Mouse (Mus musculus) thymus, postnatal 4 days (tissue): ENCODE measurements at regions not wholly inside any gene's neighbourhood (a gene's known extent, or its start where the extent isn't known, plus 50 kb on each side); places are given as distances from the start of the nearest gene placed in this dataset.

Experiments
- DNase-seq: peaks from one replicate; pipeline ENCODE4 v3.0.0; 2021

- no peak for DNase-seq
Observed at GRCm38 (mm10) chr17:7680658-7681057, 146.4 kb downstream of the Fndc1 start.

GRCm38 (mm10) chr17:7679786-7680185 lies 147.3 kb downstream of the Fndc1 start:
- no peak for DNase-seq

DNA sequence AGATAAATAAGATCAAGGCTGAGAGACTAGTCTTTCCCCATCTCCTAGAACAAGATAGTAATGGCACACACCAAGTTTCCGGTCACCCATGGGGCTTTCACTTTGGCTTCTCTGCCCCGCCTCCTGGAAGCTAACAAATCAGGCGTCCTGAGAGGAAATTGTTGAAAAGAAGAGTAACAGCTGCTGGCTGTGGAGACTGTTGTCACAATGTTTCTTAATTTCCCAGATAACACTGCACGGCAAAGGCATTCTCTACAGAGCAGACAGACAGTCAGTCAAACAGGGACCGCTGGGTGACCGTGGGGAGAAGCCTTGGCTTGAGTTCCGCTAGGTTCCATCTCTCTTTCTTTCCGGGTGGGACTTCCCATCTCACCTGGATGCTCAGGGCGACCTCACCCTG lies 148.2 kb downstream of the Fndc1 start:
- no peak for DNase-seq

GRCm38 (mm10) chr17:7677796-7678195 lies 149.3 kb downstream of the Fndc1 start:
- DNase-seq, result no peak

DNA sequence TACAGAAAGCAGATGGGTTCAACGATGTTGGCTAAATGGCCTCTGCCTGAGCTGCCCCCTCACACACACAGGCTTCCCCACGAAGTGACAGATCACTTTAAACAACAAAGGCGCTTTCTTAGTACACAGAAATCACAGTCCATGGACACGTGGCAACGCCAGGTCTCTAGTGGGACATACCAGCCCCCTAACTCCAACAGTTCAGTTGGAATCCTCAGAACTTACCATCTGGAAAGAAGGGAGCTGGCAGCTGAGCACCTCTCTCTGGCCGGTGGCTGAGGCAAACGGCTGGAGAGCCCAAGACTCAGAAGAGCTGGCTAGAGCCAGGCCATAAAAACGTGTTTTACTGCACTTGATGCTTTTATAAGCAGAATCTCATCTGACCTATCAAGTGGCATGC lies 149.8 kb downstream of the Fndc1 start:
- DNase-seq, result no peak

DNA sequence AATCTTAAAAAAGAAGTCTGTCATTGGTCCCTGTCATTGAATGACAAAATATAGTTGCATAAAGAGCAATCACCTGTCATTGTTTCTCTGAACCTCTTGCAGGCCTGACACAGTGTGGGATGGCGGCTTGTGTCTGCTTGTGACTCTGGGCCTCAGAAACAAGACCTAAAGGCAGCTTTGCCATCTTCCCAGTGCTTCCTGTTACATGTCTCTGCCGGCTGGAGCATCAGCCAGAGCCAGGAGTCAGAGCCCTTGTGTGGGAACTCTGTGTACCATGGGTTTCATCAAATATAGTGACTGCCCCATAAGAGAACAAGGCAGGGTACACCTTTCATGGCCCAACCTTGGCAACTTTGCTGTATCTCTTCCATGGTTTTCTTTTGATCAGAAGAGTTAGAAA lies 150.3 kb downstream of the Fndc1 start:
- DNase-seq, result no peak

GRCm38 (mm10) chr17:7674511-7674910 lies 152.6 kb downstream of the Fndc1 start:
- no peak for DNase-seq

GRCm38 (mm10) chr17:7667826-7668225 lies 159.3 kb downstream of the Fndc1 start:
- no peak for DNase-seq

GRCm38 (mm10) chr17:7666781-7667398 lies 160.2 kb downstream of the Fndc1 start:
- no peak for DNase-seq

DNA sequence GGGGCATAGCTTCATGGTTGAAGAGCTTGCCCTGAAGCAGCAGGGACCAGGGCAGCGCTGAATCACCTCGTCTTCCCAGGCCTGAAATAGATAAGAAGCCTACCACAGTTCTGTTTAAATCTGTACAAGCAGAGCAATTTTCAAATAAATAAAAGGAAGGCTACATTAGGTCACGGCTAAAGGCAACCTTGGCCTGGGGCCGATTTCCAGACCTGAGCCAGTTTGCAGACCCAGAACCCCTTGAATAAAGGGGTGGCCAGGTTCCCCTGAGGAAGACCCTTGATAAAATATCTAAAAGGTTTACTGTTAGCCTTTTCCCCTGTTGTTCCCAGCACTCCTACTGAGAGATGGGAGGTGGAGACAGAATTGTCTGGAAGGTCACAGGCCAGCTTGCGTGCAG lies 160.9 kb downstream of the Fndc1 start:
- no peak for DNase-seq

GRCm38 (mm10) chr17:7665686-7666085 lies 161.4 kb downstream of the Fndc1 start:
- no peak for DNase-seq

DNA sequence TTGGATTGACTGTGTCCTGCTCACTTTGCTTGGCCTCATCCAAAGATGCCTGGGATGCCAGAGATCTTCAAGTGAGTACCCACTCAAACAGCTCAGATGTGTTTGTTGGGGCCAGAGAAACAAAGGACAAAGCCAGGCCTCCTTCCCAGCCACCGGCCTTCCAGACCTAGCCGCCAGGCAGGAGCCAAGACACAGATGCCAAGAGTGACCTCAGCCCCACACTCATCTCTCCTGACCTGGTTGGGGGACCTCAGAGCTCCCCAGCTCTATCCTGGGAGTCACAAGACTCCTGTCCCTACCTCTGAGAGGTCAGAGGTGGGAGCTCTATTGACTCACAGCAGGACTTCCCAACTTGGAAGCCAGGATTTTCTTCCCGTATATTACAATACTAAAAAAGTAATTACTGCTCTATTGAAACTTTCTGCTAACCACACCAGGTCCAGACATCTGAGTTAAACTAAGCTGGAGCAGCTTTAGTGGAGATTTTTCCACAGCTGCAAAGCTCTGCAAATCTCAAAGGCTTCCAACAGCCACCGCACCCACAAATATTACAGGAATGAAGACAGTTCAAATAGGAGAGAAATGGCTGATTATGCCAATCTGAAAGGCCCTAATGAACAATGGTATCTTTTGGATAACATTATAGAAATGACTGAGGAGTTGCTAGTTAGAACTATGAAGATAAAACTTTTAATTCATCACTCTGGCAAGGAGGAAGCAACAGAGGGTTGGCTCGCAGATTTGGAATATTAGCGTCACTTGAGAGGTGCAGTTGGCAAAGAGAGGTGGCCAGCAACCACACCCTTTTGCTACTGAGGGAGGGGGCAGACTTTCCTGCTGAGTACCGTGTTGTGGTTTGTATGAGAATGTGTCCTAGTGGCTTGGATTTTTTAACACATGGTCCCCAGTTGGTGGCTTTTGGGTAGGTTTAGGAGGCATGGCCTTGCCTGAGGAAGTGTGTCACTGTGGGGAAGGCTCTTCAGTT lies 162.9 kb downstream of the Fndc1 start:
- DNase-seq, result no peak

DNA sequence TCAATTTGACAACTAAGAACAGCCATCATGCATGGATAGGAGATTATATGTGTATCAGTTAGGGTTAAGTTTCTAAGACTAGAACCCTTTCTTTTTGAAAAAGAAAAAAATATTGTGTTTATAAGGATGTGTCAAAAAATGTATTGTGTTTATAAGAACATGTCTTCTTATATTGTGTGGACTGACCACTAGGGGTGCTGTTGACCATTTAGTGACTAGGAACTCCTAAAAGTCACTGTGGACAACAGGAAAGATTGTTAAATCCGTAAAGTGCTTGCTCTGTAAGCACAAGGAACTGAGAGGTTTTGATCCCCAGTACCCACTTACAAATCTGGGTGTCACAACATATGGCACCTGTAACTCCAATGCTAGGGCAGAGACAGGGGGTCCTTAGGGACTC lies 170.6 kb downstream of the Fndc1 start:
- DNase-seq, result peak; percentile 15

- DNase-seq, result no peak
Observed at GRCm38 (mm10) chr17:7655966-7656365, 171.1 kb downstream of the Fndc1 start.

DNA sequence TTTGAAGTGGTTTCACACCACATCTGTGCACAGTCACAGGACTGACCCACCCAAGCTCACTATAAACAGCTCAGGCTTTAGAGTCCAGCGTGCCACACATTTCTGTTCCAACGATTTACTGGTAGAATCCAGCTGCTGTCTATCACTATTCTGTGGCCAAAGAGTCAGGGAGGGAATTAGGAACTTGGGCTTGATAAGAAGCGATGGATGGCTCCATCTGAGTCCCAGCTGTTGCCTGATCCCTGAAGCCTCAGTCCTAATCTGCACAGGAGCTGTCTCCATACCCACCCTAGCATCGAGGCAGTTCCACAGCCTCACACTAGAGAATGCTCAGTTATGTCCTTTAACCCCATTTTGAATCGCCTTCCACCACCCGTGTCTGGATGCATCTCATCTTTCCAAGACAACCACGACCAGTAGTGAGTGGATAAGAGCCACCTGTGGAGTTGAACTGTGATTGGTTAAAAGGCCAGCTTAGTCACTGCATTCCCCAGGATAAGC lies 173.0 kb downstream of the Fndc1 start:
- no peak for DNase-seq

GRCm38 (mm10) chr17:7652037-7652436 lies 175.1 kb downstream of the Fndc1 start:
- no peak for DNase-seq

GRCm38 (mm10) chr17:7650417-7650816 lies 176.7 kb downstream of the Fndc1 start:
- DNase-seq, result no peak

DNA sequence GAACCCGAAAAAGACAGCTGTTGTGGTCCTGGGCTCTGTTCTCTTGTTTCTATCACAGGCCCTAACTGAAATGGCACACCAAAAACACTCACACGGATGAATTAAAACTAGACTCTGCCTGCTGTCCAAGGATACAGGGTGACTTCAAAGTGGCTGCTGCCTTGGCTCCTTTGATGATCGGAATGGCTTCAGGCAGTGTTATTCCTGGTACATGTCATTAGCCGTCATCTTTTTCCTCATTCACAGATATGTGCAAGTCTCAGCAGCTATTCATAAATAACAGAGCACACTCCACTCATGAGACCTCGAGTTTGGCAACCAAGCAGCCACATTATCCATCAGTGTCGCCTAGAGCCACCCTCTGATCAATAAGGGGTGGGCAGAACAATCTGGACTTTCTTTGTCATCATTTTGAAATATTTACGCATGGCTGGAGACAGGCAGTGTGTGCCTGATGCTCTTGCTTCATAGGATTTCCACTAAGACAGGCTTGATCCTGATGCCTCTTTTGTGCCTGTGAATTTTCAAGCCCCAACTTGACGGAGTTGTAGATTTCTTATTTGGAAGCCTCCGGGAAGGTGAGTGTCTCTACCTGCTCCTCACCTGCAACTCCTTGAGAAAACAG lies 182.1 kb downstream of the Fndc1 start:
- DNase-seq, result no peak

DNA sequence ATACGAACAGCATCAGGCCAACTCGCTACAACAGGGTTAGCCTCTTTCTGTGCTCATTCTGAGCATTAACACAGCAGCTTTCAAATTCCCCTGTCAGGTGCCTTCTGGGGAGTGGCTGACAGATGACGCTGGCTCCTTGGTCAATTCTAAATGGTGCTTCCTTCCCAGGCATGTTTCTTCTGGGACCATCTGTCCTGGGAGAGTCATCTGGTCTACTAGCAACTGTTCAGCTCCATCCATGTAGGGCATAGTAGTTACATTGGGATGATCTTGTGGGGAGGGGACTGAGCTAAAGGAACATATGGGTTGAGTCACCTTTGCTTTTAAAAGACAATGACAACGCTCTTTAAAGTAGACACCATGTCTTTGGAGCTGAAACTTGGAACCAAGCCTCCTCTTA lies 183.5 kb downstream of the Fndc1 start:
- no peak for DNase-seq

DNA sequence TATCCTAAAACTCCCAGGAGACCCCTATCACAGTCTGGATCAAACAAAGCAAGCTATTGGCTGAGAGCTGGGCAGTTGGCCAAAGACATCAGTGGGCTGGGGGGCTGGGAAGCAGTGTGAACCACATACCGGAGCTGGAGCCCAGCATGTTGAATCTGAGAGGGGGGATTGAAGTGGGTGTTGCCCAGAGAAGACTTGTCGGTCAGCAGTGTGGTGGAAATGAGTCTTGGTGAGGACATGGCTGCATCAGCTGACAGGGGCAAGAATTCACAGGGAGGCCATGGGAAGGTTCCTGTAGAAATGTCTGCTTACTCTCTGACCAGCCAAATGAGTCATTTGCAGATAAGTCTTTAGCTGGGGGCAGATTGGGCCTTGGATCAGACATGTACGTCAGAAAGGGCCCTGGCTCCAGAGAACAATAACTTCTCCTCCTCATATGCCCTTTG lies 184.6 kb downstream of the Fndc1 start:
- DNase-seq, result no peak

DNA sequence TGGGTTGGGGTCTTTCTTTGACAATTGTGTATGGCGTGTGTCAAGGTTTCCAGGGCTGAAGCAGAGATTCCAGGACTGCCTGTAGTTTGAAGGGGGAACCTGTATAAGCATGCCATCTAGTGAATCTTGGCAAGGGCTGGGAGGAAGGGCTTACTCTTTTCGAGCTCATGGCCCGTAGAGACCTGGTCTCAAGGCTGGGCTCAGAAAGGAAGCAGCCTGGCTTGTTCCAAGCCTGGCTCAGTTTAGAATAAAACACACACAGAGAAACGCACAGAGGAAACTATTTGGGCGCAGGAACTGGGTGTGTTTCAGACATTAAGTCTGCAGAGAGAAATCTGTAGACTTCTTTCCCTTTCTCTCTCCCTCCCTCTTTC lies 192.8 kb downstream of the Fndc1 start:
- no peak for DNase-seq

GRCm38 (mm10) chr17:7633382-7634290 lies 193.5 kb downstream of the Fndc1 start:
- no peak for DNase-seq

DNA sequence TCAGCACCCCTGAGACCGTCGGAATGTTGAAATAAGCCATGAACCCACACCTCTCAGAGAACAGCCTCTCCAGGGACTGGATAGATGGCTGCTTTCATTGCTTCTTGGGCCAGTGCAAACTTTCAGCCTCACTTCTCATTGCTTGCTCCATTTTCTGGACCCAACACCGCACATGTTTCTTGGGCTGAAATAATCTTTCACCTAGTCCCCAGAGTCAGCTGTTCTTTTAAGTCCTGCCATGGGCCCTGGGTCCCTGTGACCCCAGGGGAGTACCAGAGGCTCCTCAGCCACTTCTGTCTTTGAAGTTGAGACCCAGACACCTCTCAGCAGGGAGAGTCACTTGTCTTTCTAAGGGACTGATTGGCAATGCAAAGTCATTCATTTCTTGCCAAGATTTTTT lies 201.4 kb downstream of the Fndc1 start:
- DNase-seq, result no peak
